Mouse (Mus musculus) cerebellum, adult (tissue): ENCODE measurements at regions not wholly inside any gene's neighbourhood (a gene's known extent, or its start where the extent isn't known, plus 50 kb on each side); places are given as distances from the start of the nearest gene placed in this dataset.

ENCODE experiments used
- ATAC-seq: cut with Nextera tagmentation; 2 replicates; pipeline ENCODE4 v1.9.2; 2017; ENCODE audit warnings: mild to moderate bottlenecking, moderate library complexity, mixed read lengths; ENCODE audit not compliant: insufficient number of reproducible peaks, low FRiP score, low TSS enrichment

- ATAC-seq = no peak
These were observed 73.3 kb upstream of the Mgme1 start for GRCm38 (mm10) chr2:144197139-144197538.

- ATAC-seq = no peak
These were observed 72.0 kb upstream of the Mgme1 start for GRCm38 (mm10) chr2:144198326-144199051.
